Mouse (Mus musculus) forebrain, postnatal 0 days (tissue): ENCODE data around the gene March11. TPM values are rescaled to one million over a fixed set of nuclear protein-coding genes. Genes with fewer than 3 reads are reported as not detected.

Source experiments
- ATAC-seq: fragments of 200-750 bp; cut with Nextera tagmentation; 2 replicates; pipeline ENCODE4 v1.8.0; 2017; ENCODE audit warnings: mild to moderate bottlenecking, moderate library complexity
- DNase-seq: peaks from one replicate; pipeline ENCODE4 v3.0.0-alpha.2; 2015
- H3K27ac ChIP-seq: fragments of 300-500 bp; sonication (generic); 2 replicates; pipeline ENCODE4 v1.5.1; 2014; ENCODE audit warnings: low read depth, mild to moderate bottlenecking, antibody characterized with exemption, low read length, moderate library complexity, mixed read lengths
- H3K27me3 ChIP-seq: fragments of 300-500 bp; sonication (generic); 2 replicates; pipeline ENCODE4 v1.6.1; 2014; ENCODE audit warnings: mild to moderate bottlenecking, low read length, mixed read lengths; ENCODE audit not compliant: insufficient read depth
- H3K36me3 ChIP-seq: fragments of 300-500 bp; sonication (generic); 2 replicates; pipeline ENCODE4 v1.6.1; 2014; ENCODE audit warnings: mild to moderate bottlenecking, moderate library complexity; ENCODE audit not compliant: insufficient read depth
- H3K4me1 ChIP-seq: fragments of 300-500 bp; sonication (generic); 2 replicates; pipeline ENCODE4 v1.6.1; 2014; ENCODE audit warnings: antibody characterized with exemption; ENCODE audit not compliant: insufficient read depth
- H3K4me2 ChIP-seq: fragments of 300-500 bp; sonication (generic); 2 replicates; pipeline ENCODE4 v1.6.1; 2014; ENCODE audit warnings: low read depth, mild to moderate bottlenecking, moderate library complexity
- H3K4me3 ChIP-seq: fragments of 300-500 bp; sonication (generic); 2 replicates; pipeline ENCODE4 v1.5.1; 2014; ENCODE audit warnings: low read depth, low read length, mixed read lengths
- H3K9ac ChIP-seq: fragments of 300-500 bp; sonication (generic); 2 replicates; pipeline ENCODE4 v1.6.1; 2014; ENCODE audit warnings: mild to moderate bottlenecking
- H3K9me3 ChIP-seq: fragments of 300-500 bp; sonication (generic); 2 replicates; pipeline ENCODE4 v1.6.1; 2016; ENCODE audit warnings: low read length
- CTCF ChIP-seq: sonication (generic); IDR thresholded peaks from 2 replicates; pipeline ENCODE4 v1.5.1; 2016; ENCODE audit warnings: antibody characterized with exemption, control low read depth, low read depth
- WGBS: fragments of 180-500 bp; shearing (Covaris S2); extraction: QIAGEN DNeasy Blood & Tissue Kit; methylation state at CpG from one replicate; pipeline ENCODE4 v1.1.7; 2014; 5-methylcytosine and 5-hydroxymethylcytosine counted together
- polyA plus RNA-seq: library from polyadenylated mRNA; unstranded; fragments of >200 nt; fragmentation: Nextera tagmentation; extraction: Ambion mirVana; gene quantifications from 2 replicates; pipeline ENCODE4 v1.2.1, GENCODE M21; 2015
- total RNA-seq: library from RNA; depleted of rRNA; stranded (reverse); fragments of >200 nt; gene quantifications from 2 replicates; pipeline ENCODE4 v1.2.3, GENCODE M21; 2014; rRNA removed

Gene March11
- total RNA-seq (3.6 and 3.7 TPM in 2 replicates), polyA plus RNA-seq (5.4 and 7.4 TPM in 2 replicates)

GRCm38 (mm10) chr15:26308629-26309230 lies at the start of gene March11:
Gene March11 (plus strand): TSS chr15:26309048.
- Histone ChIP-seq H3K4me2 (peak within 1 kb of the TSS; percentile 82), H3K4me1 (no peaks in the 10 kb centered on the region), H3K4me3 (peak within 1 kb of the TSS; percentile 65), H3K9me3 (no peaks in the 10 kb centered on the region), H3K9ac (peak within 1 kb of the TSS; percentile 66), H3K36me3 (no peaks in the 10 kb centered on the region), H3K27me3 (no peaks in the 10 kb centered on the region; the same call in 1 of the 2 replicates), H3K27ac (peak within 1 kb of the TSS; percentile 83)
- TF ChIP-seq CTCF: peak; percentile 55
- 1% methylated on average over 52 of the region's 56 CpGs for WGBS
- ATAC-seq: peak; percentile 97
- DNase-seq: peak; percentile 93

- no peak overlapping the region for H3K4me3 ChIP-seq
- H3K27ac ChIP-seq: no peak overlapping the region
- no peak for TF ChIP-seq CTCF
- H3K27me3 ChIP-seq: no peaks in the 10 kb centered on the region
- no peak overlapping the region for H3K9ac ChIP-seq
- no peaks in the 10 kb centered on the region for H3K4me1 ChIP-seq
- no peaks in the 10 kb centered on the region for H3K36me3 ChIP-seq
- DNase-seq (no peak), ATAC-seq (no peak)
- H3K9me3 ChIP-seq: no peaks in the 10 kb centered on the region
- 61% methylated on average over 1 of the region's 1 CpGs for WGBS
- H3K4me2 ChIP-seq: no peak overlapping the region
Observed at GRCm38 (mm10) chr15:26262336-26262735, 46.5 kb upstream of the March11 start.

GRCm38 (mm10) chr15:26269596-26269995 lies 39.3 kb upstream of the March11 start:
- TF ChIP-seq CTCF: no peak
- ATAC-seq: no peak

GRCm38 (mm10) chr15:26276035-26276511 lies 32.8 kb upstream of the March11 start:
- no peaks in the 10 kb centered on the region for H3K27me3 ChIP-seq
- no peak for TF ChIP-seq CTCF
- no peak overlapping the region for H3K4me3 ChIP-seq
- H3K4me2 ChIP-seq: no peak overlapping the region
- no peaks in the 10 kb centered on the region for H3K36me3 ChIP-seq
- H3K9ac ChIP-seq: no peak overlapping the region
- no peak overlapping the region for H3K27ac ChIP-seq
- ATAC-seq (peak; percentile 89), DNase-seq (peak; percentile 53)
- 15% methylated on average over 2 of the region's 2 CpGs for WGBS
- no peaks in the 10 kb centered on the region for H3K9me3 ChIP-seq
- 0 out of 2 replicates have a peak, but pooled peaks cover 3% of the 10 kb centered on the region for H3K4me1 ChIP-seq

More at GRCm38 (mm10) chr15:26269596-26269995, 39.3 kb upstream of the March11 start:
- WGBS: 84% methylated on average over 4 of the region's 4 CpGs
- no peak for DNase-seq
- no peak overlapping the region for H3K27ac ChIP-seq
- no peaks in the 10 kb centered on the region for H3K27me3 ChIP-seq
- no peak overlapping the region for H3K4me2 ChIP-seq
- no peaks in the 10 kb centered on the region for H3K9me3 ChIP-seq
- H3K4me3 ChIP-seq: no peak overlapping the region
- no peaks in the 10 kb centered on the region for H3K36me3 ChIP-seq
- H3K4me1 ChIP-seq: no peaks in the 10 kb centered on the region
- no peak overlapping the region for H3K9ac ChIP-seq

- no peak overlapping the region for H3K27ac ChIP-seq
- 0 out of 2 replicates have a peak, but pooled peaks cover 3% of the 10 kb centered on the region for H3K4me1 ChIP-seq
- no peak overlapping the region for H3K9ac ChIP-seq
- H3K36me3 ChIP-seq: no peaks in the 10 kb centered on the region
- H3K4me3 ChIP-seq: no peak overlapping the region
- TF ChIP-seq CTCF: no peak
- peak; percentile 42; the same call in 1 of the 2 replicates for ATAC-seq
- peak; percentile 16 for DNase-seq
- no peak overlapping the region for H3K4me2 ChIP-seq
- no peaks in the 10 kb centered on the region for H3K9me3 ChIP-seq
- 21% methylated on average over 5 of the region's 5 CpGs for WGBS
- H3K27me3 ChIP-seq: no peaks in the 10 kb centered on the region
Observed at GRCm38 (mm10) chr15:26276608-26277007, 32.2 kb upstream of the March11 start.

GRCm38 (mm10) chr15:26291871-26292270 lies 17.0 kb upstream of the March11 start:
- DNase-seq (no peak), ATAC-seq (no peak)
- Histone ChIP-seq H3K4me1 (no peaks in the 10 kb centered on the region), H3K27me3 (no peaks in the 10 kb centered on the region), H3K9ac (no peak overlapping the region), H3K4me3 (no peak overlapping the region), H3K4me2 (no peak overlapping the region), H3K27ac (no peak overlapping the region), H3K36me3 (no peaks in the 10 kb centered on the region), H3K9me3 (no peaks in the 10 kb centered on the region)
- TF ChIP-seq CTCF: no peak
- 84% methylated on average over 4 of the region's 4 CpGs for WGBS

GRCm38 (mm10) chr15:26292811-26293210 lies 16.0 kb upstream of the March11 start:
- Histone ChIP-seq H3K4me1 (no peaks in the 10 kb centered on the region), H3K36me3 (no peaks in the 10 kb centered on the region), H3K4me3 (no peak overlapping the region), H3K9ac (no peak overlapping the region), H3K27me3 (no peaks in the 10 kb centered on the region), H3K4me2 (no peak overlapping the region), H3K27ac (no peak overlapping the region), H3K9me3 (no peaks in the 10 kb centered on the region)
- ATAC-seq (no peak), DNase-seq (no peak)
- 57% methylated on average over 2 of the region's 2 CpGs for WGBS
- TF ChIP-seq CTCF: no peak
